Mouse (Mus musculus): ENCODE measurements around the gene Zbtb16. TPM values are rescaled to one million over a fixed set of nuclear protein-coding genes. Genes with fewer than 3 reads are reported as not detected.

The Zbtb16 gene
- polyA plus RNA-seq, 1 experiment from 2014 or later: 2.3 TPM

DNA sequence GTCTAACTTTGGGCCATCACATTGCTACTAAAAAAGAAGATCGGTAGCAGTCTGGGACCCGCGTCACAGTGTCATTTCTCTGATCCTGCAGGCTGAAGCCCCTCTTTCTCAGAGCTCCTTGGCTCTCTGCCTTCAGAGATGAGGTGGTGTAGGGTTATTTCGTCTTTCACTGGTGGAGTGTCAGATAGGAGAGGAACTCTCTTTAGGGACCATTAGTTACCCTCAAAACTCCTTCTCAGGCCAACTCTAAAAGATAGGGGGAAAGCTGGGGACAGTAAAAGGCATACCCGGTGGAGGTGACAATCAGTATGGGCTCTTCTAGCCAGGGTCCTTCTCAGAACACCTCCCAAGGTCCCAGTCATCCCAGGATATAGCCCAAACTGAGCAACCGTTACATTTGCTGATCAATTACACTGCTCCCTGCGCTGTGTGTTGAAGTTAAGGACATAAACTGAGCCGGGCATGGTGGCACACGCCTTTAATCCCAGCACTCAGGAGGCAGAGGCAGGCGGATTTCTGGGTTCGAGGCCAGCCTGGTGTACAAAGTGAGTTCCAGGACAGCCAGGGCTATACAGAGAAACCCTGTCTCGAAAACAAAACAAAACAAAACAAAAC, 21.0 kb downstream of the Zbtb16 start:
- Histone ChIP-seq H3K27me3 (replicated peaks; ENCODE audit: control insufficient read depth, insufficient read depth, low read length) (no peaks in the 10 kb centered on the region), H3K9ac (ENCODE audit: low read length) (no peak overlapping the region), H3K9me3 (replicated peaks; ENCODE audit: control insufficient read depth, low read length) (no peaks in the 10 kb centered on the region), H3K27ac (ENCODE audit: low read depth, low read length) (no peak overlapping the region), H3K4me1 (ENCODE audit: control insufficient read depth, insufficient read depth, low read length) (no peaks in the 10 kb centered on the region), H3K4me2 (ENCODE audit: low read length) (no peak overlapping the region), H3K4me3 (ENCODE audit: low read depth, low read length) (no peak overlapping the region), H3K36me3 (ENCODE audit: control insufficient read depth, insufficient read depth, low read length) (no peaks in the 10 kb centered on the region)
- no peak for ATAC-seq
- no peak for DNase-seq (ENCODE audit: low spot score)
- 87% methylated on average over 12 of the region's 12 CpGs for WGBS

DNA sequence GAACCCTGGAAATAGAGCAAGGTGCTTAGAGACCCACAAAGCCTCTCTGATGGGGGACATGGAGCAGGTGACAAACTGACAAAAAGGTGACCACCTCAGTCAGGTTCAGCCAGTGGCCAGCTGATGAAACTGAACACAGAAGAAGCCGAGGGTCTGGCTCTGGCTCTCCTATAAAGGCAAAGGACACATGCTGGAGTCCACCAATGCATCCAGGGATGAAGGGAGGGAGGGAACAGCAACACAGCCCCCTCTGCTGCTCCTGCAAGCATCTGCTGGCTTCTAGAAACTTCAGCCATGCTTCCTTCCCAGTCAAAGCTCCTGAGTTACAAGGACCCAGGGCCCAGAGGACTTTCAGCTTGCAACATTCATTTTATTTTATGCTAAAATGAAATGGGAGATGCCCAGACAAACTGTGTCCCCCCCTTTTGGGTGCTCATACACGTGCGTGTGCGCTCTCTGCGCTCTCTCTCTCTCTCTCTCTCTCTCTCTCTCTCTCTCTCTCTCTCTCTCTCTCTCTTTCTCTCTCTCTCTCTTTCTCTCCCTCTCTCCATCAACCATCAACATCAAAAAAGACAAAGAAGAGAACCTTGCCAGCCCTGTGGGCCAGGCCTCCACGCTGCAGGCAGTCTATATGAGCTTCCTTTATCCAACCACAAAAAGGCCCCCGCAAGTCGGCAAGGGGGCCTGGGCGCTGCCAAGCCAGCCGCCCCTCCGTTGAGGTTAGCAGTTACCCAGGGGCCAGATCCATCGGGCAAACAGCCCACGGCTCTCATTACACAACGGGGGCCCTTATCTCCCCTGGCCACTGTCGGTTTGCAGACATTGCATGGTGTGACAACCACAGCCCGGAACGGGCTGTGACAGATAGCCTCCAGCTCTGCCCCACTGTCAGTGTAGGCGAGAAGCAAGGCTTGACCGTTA, 21.8 kb downstream of the Zbtb16 start:
- Histone ChIP-seq H3K9me3 (replicated peaks; ENCODE audit: control insufficient read depth, low read length) (no peaks in the 10 kb centered on the region), H3K4me1 (ENCODE audit: control insufficient read depth, insufficient read depth, low read length) (no peaks in the 10 kb centered on the region), H3K36me3 (ENCODE audit: control insufficient read depth, insufficient read depth, low read length) (no peaks in the 10 kb centered on the region), H3K27ac (ENCODE audit: low read depth, low read length) (no peak overlapping the region), H3K27me3 (replicated peaks; ENCODE audit: control insufficient read depth, insufficient read depth, low read length) (no peaks in the 10 kb centered on the region), H3K9ac (ENCODE audit: low read length) (no peak overlapping the region), H3K4me2 (ENCODE audit: low read length) (no peak overlapping the region), H3K4me3 (ENCODE audit: low read depth, low read length) (no peak overlapping the region)
- DNase-seq (ENCODE audit: low spot score) (no peak), ATAC-seq (no peak)
- WGBS: 66% methylated on average over 19 of the region's 19 CpGs

DNA sequence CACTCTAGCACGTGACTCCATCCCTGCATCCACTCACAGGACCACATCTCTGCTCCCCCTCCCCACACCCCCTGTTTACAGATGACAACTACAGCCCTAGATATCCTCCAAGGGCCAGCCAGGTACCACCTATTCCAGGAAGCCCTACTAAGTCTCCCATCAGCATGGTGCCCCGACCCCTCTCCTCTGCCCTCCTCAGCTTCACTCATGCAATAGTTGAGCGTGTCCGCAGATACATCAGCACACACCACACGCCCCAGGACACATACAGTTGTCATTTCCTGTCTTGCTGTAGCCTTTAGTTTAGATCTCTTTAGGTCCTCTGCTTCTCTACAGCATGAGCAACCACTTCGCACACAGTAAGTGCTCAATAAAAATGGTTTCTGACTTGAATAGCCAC, 23.7 kb downstream of the Zbtb16 start:
- DNase-seq (ENCODE audit: low spot score): no peak
- no peak overlapping the region for H3K9ac ChIP-seq (ENCODE audit: low read length)
- H3K9me3 ChIP-seq (replicated peaks; ENCODE audit: control insufficient read depth, low read length): no peaks in the 10 kb centered on the region
- WGBS: 88% methylated on average over 6 of the region's 6 CpGs
- ATAC-seq: no peak
- H3K27me3 ChIP-seq (replicated peaks; ENCODE audit: control insufficient read depth, insufficient read depth, low read length): no peaks in the 10 kb centered on the region
- H3K4me2 ChIP-seq (ENCODE audit: low read length): no peak overlapping the region
- H3K4me1 ChIP-seq (ENCODE audit: control insufficient read depth, insufficient read depth, low read length): no peaks in the 10 kb centered on the region
- H3K36me3 ChIP-seq (ENCODE audit: control insufficient read depth, insufficient read depth, low read length): no peaks in the 10 kb centered on the region
- no peak overlapping the region for H3K4me3 ChIP-seq (ENCODE audit: low read depth, low read length)
- no peak overlapping the region for H3K27ac ChIP-seq (ENCODE audit: low read depth, low read length)

DNA sequence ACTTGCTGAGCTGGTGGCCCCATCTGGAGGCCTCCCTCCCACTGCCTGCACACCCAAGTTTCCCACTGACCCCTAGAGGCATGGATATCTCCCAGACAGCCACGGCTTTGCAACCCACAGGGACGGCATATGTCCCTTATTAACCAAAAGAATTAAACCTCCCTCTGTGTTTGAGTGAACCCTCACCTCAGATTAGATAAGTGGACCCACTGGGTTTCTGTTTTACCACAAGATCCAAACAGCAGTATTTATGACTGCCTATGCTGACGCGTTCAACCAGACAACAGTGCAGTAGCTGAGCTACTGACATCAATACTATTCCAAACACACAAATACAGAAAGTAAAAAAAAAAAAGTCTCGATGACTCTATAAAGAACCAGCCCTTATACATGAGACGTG, 29.4 kb downstream of the Zbtb16 start:
- ATAC-seq (no peak), DNase-seq (ENCODE audit: low spot score) (no peak)
- no peaks in the 10 kb centered on the region for H3K36me3 ChIP-seq (ENCODE audit: control insufficient read depth, insufficient read depth, low read length)
- H3K27me3 ChIP-seq (replicated peaks; ENCODE audit: control insufficient read depth, insufficient read depth, low read length): no peaks in the 10 kb centered on the region
- no peak overlapping the region for H3K27ac ChIP-seq (ENCODE audit: low read depth, low read length)
- no peak overlapping the region for H3K4me3 ChIP-seq (ENCODE audit: low read depth, low read length)
- 85% methylated on average over 6 of the region's 6 CpGs for WGBS
- H3K4me1 ChIP-seq (ENCODE audit: control insufficient read depth, insufficient read depth, low read length): no peaks in the 10 kb centered on the region
- H3K9ac ChIP-seq (ENCODE audit: low read length): no peak overlapping the region
- H3K9me3 ChIP-seq (replicated peaks; ENCODE audit: control insufficient read depth, low read length): no peaks in the 10 kb centered on the region
- H3K4me2 ChIP-seq (ENCODE audit: low read length): no peak overlapping the region

DNA sequence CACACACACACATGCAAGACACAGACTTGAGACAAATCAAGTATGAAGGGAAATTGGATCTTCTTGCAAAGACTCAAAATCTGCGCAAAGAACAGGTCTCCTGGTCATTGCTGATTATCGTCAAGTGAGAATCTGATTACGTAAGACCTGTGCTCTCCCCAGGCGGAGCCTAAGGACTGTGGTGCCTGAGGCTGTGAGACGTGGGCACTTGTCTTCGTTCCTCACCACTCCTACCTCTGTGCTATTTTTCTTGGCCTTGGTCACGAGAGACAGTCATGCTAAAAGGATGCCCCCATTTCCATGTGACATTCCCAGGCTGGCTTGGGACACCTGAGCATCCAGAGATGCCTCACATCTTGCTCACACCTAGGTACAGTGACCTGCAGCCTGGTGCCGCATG, 30.2 kb downstream of the Zbtb16 start:
- Histone ChIP-seq H3K9me3 (replicated peaks; ENCODE audit: control insufficient read depth, low read length) (no peaks in the 10 kb centered on the region), H3K27ac (ENCODE audit: low read depth, low read length) (no peak overlapping the region), H3K4me2 (ENCODE audit: low read length) (no peak overlapping the region), H3K4me3 (ENCODE audit: low read depth, low read length) (no peak overlapping the region), H3K4me1 (ENCODE audit: control insufficient read depth, insufficient read depth, low read length) (no peaks in the 10 kb centered on the region), H3K9ac (ENCODE audit: low read length) (no peak overlapping the region), H3K36me3 (ENCODE audit: control insufficient read depth, insufficient read depth, low read length) (no peaks in the 10 kb centered on the region), H3K27me3 (replicated peaks; ENCODE audit: control insufficient read depth, insufficient read depth, low read length) (no peaks in the 10 kb centered on the region)
- DNase-seq (ENCODE audit: low spot score): no peak
- 86% methylated on average over 8 of the region's 8 CpGs for WGBS
- ATAC-seq: no peak

DNA sequence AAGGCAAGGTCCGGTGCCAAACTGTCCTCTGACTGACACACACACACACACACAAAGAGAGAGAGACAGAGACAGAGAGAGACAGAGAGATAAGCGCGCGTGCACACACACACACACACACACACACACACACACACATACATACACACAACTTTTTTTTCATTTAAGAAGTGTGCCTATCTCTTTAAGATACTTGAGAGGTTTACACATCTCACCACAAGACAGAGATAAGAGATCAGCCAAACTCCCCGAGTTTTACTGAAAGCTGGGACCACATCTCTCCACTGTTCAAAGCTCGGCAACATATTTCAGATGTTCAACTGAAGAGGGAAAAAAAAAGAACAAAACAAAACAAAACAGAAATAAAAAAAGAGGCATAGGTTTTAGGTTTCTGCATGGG, 31.5 kb downstream of the Zbtb16 start:
- WGBS: 84% methylated on average over 6 of the region's 6 CpGs
- DNase-seq (ENCODE audit: low spot score) (no peak), ATAC-seq (no peak)
- no peaks in the 10 kb centered on the region for H3K4me1 ChIP-seq (ENCODE audit: control insufficient read depth, insufficient read depth, low read length)
- H3K27me3 ChIP-seq (replicated peaks; ENCODE audit: control insufficient read depth, insufficient read depth, low read length): no peaks in the 10 kb centered on the region
- no peak overlapping the region for H3K27ac ChIP-seq (ENCODE audit: low read depth, low read length)
- H3K4me3 ChIP-seq (ENCODE audit: low read depth, low read length): no peak overlapping the region
- H3K9ac ChIP-seq (ENCODE audit: low read length): no peak overlapping the region
- no peaks in the 10 kb centered on the region for H3K9me3 ChIP-seq (replicated peaks; ENCODE audit: control insufficient read depth, low read length)
- H3K4me2 ChIP-seq (ENCODE audit: low read length): no peak overlapping the region
- no peaks in the 10 kb centered on the region for H3K36me3 ChIP-seq (ENCODE audit: control insufficient read depth, insufficient read depth, low read length)

DNA sequence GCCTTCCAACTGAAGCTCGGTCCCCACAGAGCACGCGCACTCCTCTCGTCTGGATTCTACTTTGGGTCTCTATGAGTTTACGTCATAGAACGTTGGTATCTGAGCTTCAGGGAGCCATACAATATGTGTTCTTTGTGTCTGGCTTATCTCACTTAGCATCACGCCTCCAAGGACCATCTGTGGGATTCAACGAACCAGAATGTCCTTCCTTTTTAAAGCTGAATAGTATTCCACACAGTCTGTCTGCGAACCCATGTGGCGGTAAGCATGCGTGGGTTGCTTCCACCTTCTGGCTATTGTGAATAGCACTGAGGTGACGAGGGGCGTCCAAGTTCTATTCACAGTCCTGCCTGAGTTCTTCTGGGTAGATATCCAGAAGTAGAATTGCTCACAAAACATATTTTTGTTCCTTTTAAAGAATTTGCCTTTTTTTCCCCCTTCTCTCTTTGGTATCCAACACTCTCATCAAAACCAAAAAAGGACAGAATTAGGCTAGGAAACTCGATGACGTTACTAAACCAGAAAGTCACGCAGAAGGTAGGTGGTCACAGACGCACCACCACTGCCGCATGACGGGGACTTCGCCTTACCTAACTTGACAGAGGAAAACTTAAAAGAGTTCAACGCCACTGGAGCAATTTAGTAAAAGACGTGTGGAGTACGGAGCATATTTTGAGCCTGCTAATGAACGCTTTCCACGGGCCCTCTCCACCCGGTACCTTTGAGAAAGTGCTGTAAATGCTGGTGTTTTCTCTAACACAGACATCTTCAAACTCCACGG, 32.4 kb downstream of the Zbtb16 start:
- ATAC-seq: no peak
- H3K4me1 ChIP-seq (ENCODE audit: control insufficient read depth, insufficient read depth, low read length): no peaks in the 10 kb centered on the region

DNA sequence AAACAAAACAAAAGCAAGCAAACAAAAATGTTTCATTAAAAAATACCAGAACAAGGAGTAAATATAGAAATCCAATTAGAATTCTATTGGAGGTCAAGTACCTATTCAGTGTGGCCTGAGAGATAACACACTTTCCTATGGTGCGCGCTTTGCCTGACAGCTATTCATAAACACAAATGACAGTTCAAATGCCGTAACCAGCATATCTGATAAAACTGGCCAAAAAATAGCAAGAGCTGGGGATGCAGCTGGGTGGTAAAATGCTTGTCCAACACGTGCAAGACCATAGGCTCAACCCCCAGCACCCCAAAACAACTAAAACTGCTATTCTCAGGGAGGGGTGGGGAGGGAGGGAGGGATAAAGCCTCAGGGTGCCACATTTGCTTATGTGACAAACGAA, 33.6 kb downstream of the Zbtb16 start:
- no peak for ATAC-seq
- 65% methylated on average over 5 of the region's 5 CpGs for WGBS

More for the DNA sequence above, 32.4 kb downstream of the Zbtb16 start:
- H3K9me3 ChIP-seq (replicated peaks; ENCODE audit: control insufficient read depth, low read length): no peaks in the 10 kb centered on the region
- no peak overlapping the region for H3K4me3 ChIP-seq (ENCODE audit: low read depth, low read length)
- no peaks in the 10 kb centered on the region for H3K27me3 ChIP-seq (replicated peaks; ENCODE audit: control insufficient read depth, insufficient read depth, low read length)
- H3K4me2 ChIP-seq (ENCODE audit: low read length): no peak overlapping the region
- 92% methylated on average over 27 of the region's 27 CpGs for WGBS
- H3K36me3 ChIP-seq (ENCODE audit: control insufficient read depth, insufficient read depth, low read length): no peaks in the 10 kb centered on the region
- no peak overlapping the region for H3K9ac ChIP-seq (ENCODE audit: low read length)
- H3K27ac ChIP-seq (ENCODE audit: low read depth, low read length): no peak overlapping the region
- DNase-seq (ENCODE audit: low spot score): no peak

More for the DNA sequence above, 33.6 kb downstream of the Zbtb16 start:
- Histone ChIP-seq H3K4me2 (ENCODE audit: low read length) (no peak overlapping the region), H3K4me1 (ENCODE audit: control insufficient read depth, insufficient read depth, low read length) (no peaks in the 10 kb centered on the region), H3K9ac (ENCODE audit: low read length) (no peak overlapping the region), H3K27me3 (replicated peaks; ENCODE audit: control insufficient read depth, insufficient read depth, low read length) (no peaks in the 10 kb centered on the region), H3K4me3 (ENCODE audit: low read depth, low read length) (no peak overlapping the region), H3K36me3 (ENCODE audit: control insufficient read depth, insufficient read depth, low read length) (no peaks in the 10 kb centered on the region), H3K27ac (ENCODE audit: low read depth, low read length) (no peak overlapping the region), H3K9me3 (replicated peaks; ENCODE audit: control insufficient read depth, low read length) (no peaks in the 10 kb centered on the region)
- no peak for DNase-seq (ENCODE audit: low spot score)

Data from forebrain, embryonic 14.5 days (tissue).